Mouse (Mus musculus): Measurements from ENCODE around the gene Ssbp2. TPM values are rescaled to one million over a fixed set of nuclear protein-coding genes. Genes with fewer than 3 reads are reported as not detected.

Gene Ssbp2
- polyA plus RNA-seq, 1 experiment, result 75.2 TPM

- 16% methylated on average over 9 of the region's 9 CpGs for WGBS
- peak; percentile 28 to 52 for DNase-seq
- no peak; the same call in 1 of the 2 replicates for TF ChIP-seq CTCF (IDR thresholded peaks at IDR 0.05; ENCODE audit: borderline replicate concordance, insufficient read depth, low read depth, low read length)
- TF ChIP-seq POLR2A (IDR thresholded peaks at IDR 0.05; ENCODE audit: borderline replicate concordance, insufficient read depth, low read length), result no peak
- no peaks in the 10 kb centered on the region; the same call in 1 of the 2 replicates for H3K4me1 ChIP-seq (ENCODE audit: control insufficient read depth, insufficient read depth, low read length)
- no peak overlapping the region for H3K4me3 ChIP-seq (replicated peaks; ENCODE audit: insufficient read depth, low read depth, low read length)
- no peaks in the 10 kb centered on the region for H3K27me3 ChIP-seq (ENCODE audit: control insufficient read depth, insufficient read depth, low read length)
- H3K27ac ChIP-seq (ENCODE audit: insufficient read depth, low read length), result no peak overlapping the region
These were observed 2.9 kb downstream of the Ssbp2 start for GRCm38 (mm10) chr13:91462893-91463481.

- DNase-seq, result no peak
- H3K27me3 ChIP-seq (ENCODE audit: control insufficient read depth, insufficient read depth, low read length), result no peaks in the 10 kb centered on the region
- H3K4me3 ChIP-seq (replicated peaks; ENCODE audit: insufficient read depth, low read depth, low read length), result no peak overlapping the region
- H3K27ac ChIP-seq (ENCODE audit: insufficient read depth, low read length), result no peak overlapping the region
- TF ChIP-seq CTCF (IDR thresholded peaks at IDR 0.05; ENCODE audit: borderline replicate concordance, insufficient read depth, low read depth, low read length), result no peak
- no peak for TF ChIP-seq POLR2A (IDR thresholded peaks at IDR 0.05; ENCODE audit: borderline replicate concordance, insufficient read depth, low read length)
- WGBS, result 85% methylated on average over 8 of the region's 8 CpGs
- H3K4me1 ChIP-seq (ENCODE audit: control insufficient read depth, insufficient read depth, low read length), result no peaks in the 10 kb centered on the region; the same call in 1 of the 2 replicates
These were observed 5.1 kb downstream of the Ssbp2 start for GRCm38 (mm10) chr13:91465002-91465715.

- TF ChIP-seq CTCF (IDR thresholded peaks at IDR 0.05; ENCODE audit: borderline replicate concordance, insufficient read depth, low read depth, low read length) (no peak), POLR2A (IDR thresholded peaks at IDR 0.05; ENCODE audit: borderline replicate concordance, insufficient read depth, low read length) (no peak)
- Histone ChIP-seq H3K27ac (ENCODE audit: insufficient read depth, low read length) (no peak overlapping the region), H3K27me3 (ENCODE audit: control insufficient read depth, insufficient read depth, low read length) (no peaks in the 10 kb centered on the region), H3K4me1 (ENCODE audit: control insufficient read depth, insufficient read depth, low read length) (peaks cover 8% of the 10 kb centered on the region; the same call in 1 of the 2 replicates), H3K4me3 (replicated peaks; ENCODE audit: insufficient read depth, low read depth, low read length) (no peak overlapping the region)
- DNase-seq, result peak in 1 of 2 experiments; percentile 29
- 29% methylated on average over 2 of the region's 2 CpGs for WGBS
These were observed 11.5 kb downstream of the Ssbp2 start for GRCm38 (mm10) chr13:91471566-91471965.

GRCm38 (mm10) chr13:91471980-91472379 lies 11.9 kb downstream of the Ssbp2 start:
- 91% methylated on average over 2 of the region's 2 CpGs for WGBS
- TF ChIP-seq CTCF (IDR thresholded peaks at IDR 0.05; ENCODE audit: borderline replicate concordance, insufficient read depth, low read depth, low read length) (no peak), POLR2A (IDR thresholded peaks at IDR 0.05; ENCODE audit: borderline replicate concordance, insufficient read depth, low read length) (no peak)

GRCm38 (mm10) chr13:91473527-91473926 lies 13.4 kb downstream of the Ssbp2 start:
- Histone ChIP-seq H3K27ac (ENCODE audit: insufficient read depth, low read length) (no peak overlapping the region), H3K27me3 (ENCODE audit: control insufficient read depth, insufficient read depth, low read length) (no peaks in the 10 kb centered on the region), H3K4me3 (replicated peaks; ENCODE audit: insufficient read depth, low read depth, low read length) (no peak overlapping the region), H3K4me1 (ENCODE audit: control insufficient read depth, insufficient read depth, low read length) (peaks cover 11% of the 10 kb centered on the region)
- WGBS, result 34% methylated on average over 6 of the region's 6 CpGs
- TF ChIP-seq POLR2A (IDR thresholded peaks at IDR 0.05; ENCODE audit: borderline replicate concordance, insufficient read depth, low read length) (no peak), CTCF (IDR thresholded peaks at IDR 0.05; ENCODE audit: borderline replicate concordance, insufficient read depth, low read depth, low read length) (no peak)
- peak; percentile 43 to 45 for DNase-seq

More at GRCm38 (mm10) chr13:91471980-91472379, 11.9 kb downstream of the Ssbp2 start:
- DNase-seq, result no peak
- no peak overlapping the region for H3K4me3 ChIP-seq (replicated peaks; ENCODE audit: insufficient read depth, low read depth, low read length)
- H3K27ac ChIP-seq (ENCODE audit: insufficient read depth, low read length), result no peak overlapping the region
- H3K4me1 ChIP-seq (ENCODE audit: control insufficient read depth, insufficient read depth, low read length), result peaks cover 8% of the 10 kb centered on the region; the same call in 1 of the 2 replicates
- H3K27me3 ChIP-seq (ENCODE audit: control insufficient read depth, insufficient read depth, low read length), result no peaks in the 10 kb centered on the region

- Histone ChIP-seq H3K27me3 (ENCODE audit: control insufficient read depth, insufficient read depth, low read length) (no peaks in the 10 kb centered on the region), H3K27ac (ENCODE audit: insufficient read depth, low read length) (no peak overlapping the region), H3K4me3 (replicated peaks; ENCODE audit: insufficient read depth, low read depth, low read length) (no peak overlapping the region), H3K4me1 (ENCODE audit: control insufficient read depth, insufficient read depth, low read length) (peaks cover 11% of the 10 kb centered on the region)
- 36% methylated on average over 1 of the region's 1 CpGs for WGBS
- no peak for TF ChIP-seq CTCF (IDR thresholded peaks at IDR 0.05; ENCODE audit: borderline replicate concordance, insufficient read depth, low read depth, low read length)
- TF ChIP-seq POLR2A (IDR thresholded peaks at IDR 0.05; ENCODE audit: borderline replicate concordance, insufficient read depth, low read length), result no peak
- DNase-seq, result no peak
These were observed 13.9 kb downstream of the Ssbp2 start for GRCm38 (mm10) chr13:91474027-91474426.

- Histone ChIP-seq H3K4me1 (ENCODE audit: control insufficient read depth, insufficient read depth, low read length) (peaks cover 11% of the 10 kb centered on the region), H3K27ac (ENCODE audit: insufficient read depth, low read length) (no peak overlapping the region), H3K27me3 (ENCODE audit: control insufficient read depth, insufficient read depth, low read length) (no peaks in the 10 kb centered on the region), H3K4me3 (replicated peaks; ENCODE audit: insufficient read depth, low read depth, low read length) (no peak overlapping the region)
- TF ChIP-seq CTCF (IDR thresholded peaks at IDR 0.05; ENCODE audit: borderline replicate concordance, insufficient read depth, low read depth, low read length) (no peak), POLR2A (IDR thresholded peaks at IDR 0.05; ENCODE audit: borderline replicate concordance, insufficient read depth, low read length) (no peak)
- no peak for DNase-seq
These were observed 15.8 kb downstream of the Ssbp2 start for GRCm38 (mm10) chr13:91475888-91476287.
